Mouse (Mus musculus): ENCODE results near the gene Epha1. TPM values are rescaled to one million over a fixed set of nuclear protein-coding genes. Genes with fewer than 3 reads are reported as not detected.
A peak's percentile ranks its signal among the peaks of the same experiment; 100 is the strongest.

Epha1 gene
- total RNA-seq, 1 experiment from 2014 or later: 1.2 TPM

- ATAC-seq (ENCODE audit: extremely low read depth, insufficient number of reproducible peaks, low FRiP score, poor library complexity, severe bottlenecking): no peak
Measured at GRCm38 (mm10) chr6:42376016-42376415, 2.9 kb upstream of the Epha1 start.

GRCm38 (mm10) chr6:42375131-42375530 lies 2.1 kb upstream of the Epha1 start:
- ATAC-seq (ENCODE audit: extremely low read depth, insufficient number of reproducible peaks, low FRiP score, poor library complexity, severe bottlenecking): no peak

GRCm38 (mm10) chr6:42374701-42375100 lies 1.6 kb upstream of the Epha1 start:
- no peak for ATAC-seq (ENCODE audit: extremely low read depth, insufficient number of reproducible peaks, low FRiP score, poor library complexity, severe bottlenecking)

DNA sequence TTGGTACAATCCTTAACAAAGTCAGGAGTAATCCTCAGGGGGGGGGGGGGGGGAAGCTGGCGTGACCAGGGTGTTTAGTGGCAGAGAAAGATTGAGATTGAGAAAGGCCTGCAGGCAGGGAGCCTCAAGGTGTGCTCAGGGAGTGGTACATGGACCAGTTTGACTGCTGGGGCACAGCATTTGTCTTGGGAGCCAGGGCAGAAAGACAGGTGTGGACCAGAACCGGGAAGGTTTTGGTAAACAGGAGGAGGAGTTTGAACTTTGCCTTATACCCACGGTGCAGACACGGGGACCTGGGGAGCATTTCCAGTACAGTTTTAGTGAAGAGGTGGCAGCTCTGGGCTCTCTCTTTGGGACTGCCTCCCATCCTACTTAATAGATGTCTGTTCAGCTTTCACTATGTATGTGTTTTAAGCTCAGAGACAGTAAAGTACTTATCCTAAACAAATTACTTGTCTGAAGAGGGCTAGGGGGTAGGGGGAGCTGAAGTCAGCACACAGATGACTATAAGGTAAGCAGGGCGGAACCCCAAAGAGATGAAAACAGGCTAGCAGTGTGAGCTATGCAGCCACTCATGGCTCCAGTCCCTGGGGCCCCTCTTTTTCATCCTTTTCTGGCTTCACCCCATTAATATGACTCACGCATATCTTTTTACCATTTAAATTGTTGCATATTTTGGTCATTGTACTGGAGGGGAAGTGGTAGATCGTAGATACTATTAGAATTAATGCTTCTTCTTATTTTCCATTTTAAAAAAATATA lies 782 bp upstream of the Epha1 start:
- no peak for ATAC-seq (ENCODE audit: extremely low read depth, insufficient number of reproducible peaks, low FRiP score, poor library complexity, severe bottlenecking)

GRCm38 (mm10) chr6:42372421-42372815 lies 650 bp downstream of the Epha1 start:
- ATAC-seq (ENCODE audit: extremely low read depth, insufficient number of reproducible peaks, low FRiP score, poor library complexity, severe bottlenecking): no peak

GRCm38 (mm10) chr6:42372001-42372400 lies 1.1 kb downstream of the Epha1 start:
- 0 out of 2 replicates have a peak, but pooled peaks have one; percentile 5 for ATAC-seq (ENCODE audit: extremely low read depth, insufficient number of reproducible peaks, low FRiP score, poor library complexity, severe bottlenecking)

DNA sequence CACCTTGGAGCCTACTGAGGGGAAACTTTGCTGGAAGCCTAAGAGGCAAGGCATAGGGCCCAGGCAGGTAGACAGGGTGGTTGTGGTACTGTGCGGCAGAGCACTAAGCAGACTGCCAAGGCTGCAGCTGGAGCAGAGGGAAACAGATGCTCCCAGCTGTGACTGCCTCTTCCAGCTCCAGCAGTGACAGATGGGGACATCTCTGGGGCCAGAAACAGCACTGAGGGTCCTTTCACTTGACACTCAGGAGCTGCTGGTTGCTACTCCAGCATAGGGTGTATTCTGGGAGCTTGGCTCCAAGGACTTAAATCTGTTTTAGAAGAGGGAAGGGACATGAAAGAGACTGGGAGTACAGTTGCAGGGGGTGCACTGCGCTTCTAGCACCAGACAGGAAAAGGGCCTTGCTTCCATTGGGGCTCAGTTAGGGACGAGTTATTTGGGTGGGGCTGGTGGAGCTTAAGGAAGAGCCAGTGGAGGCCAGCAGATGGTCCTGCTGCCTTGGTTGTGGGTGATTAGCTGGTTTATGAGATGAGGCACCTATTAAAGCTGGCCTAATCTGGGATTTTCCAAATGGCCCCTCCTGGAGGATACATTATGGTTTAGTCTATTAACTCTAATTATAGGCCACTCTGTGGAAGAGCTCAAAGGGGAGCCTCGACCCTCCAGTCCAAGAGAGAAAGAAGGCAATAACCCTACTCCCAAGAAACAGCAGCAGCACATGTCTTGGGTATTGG lies 2.3 kb downstream of the Epha1 start:
- no peak for ATAC-seq (ENCODE audit: extremely low read depth, insufficient number of reproducible peaks, low FRiP score, poor library complexity, severe bottlenecking)

- ATAC-seq (ENCODE audit: extremely low read depth, insufficient number of reproducible peaks, low FRiP score, poor library complexity, severe bottlenecking): no peak
Measured at GRCm38 (mm10) chr6:42369870-42370269, 3.2 kb downstream of the Epha1 start.

DNA sequence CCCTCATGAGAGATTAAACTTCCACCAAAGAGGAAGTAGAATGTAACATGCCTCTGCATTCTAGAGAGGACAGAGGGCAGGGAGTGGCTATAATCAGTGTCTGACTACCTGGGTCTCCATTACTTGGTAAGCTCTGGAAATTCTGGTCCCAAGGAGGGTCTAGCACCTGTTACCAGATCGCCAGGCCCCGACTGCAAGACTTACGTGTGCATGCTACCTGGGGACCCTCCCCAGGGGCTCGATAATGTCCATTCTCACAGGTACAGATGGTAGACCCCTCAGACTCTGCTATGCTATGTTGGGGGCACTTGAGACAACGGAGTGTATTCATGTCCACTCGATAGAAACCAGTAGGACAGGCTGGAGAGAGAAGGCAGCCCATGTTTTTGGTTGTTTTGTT lies 7.9 kb downstream of the Epha1 start:
- no peak for ATAC-seq (ENCODE audit: extremely low read depth, insufficient number of reproducible peaks, low FRiP score, poor library complexity, severe bottlenecking)

GRCm38 (mm10) chr6:42364607-42365006 lies 8.5 kb downstream of the Epha1 start:
- no peak for ATAC-seq (ENCODE audit: extremely low read depth, insufficient number of reproducible peaks, low FRiP score, poor library complexity, severe bottlenecking)

GRCm38 (mm10) chr6:42364066-42364465 lies 9.0 kb downstream of the Epha1 start:
- no peak for ATAC-seq (ENCODE audit: extremely low read depth, insufficient number of reproducible peaks, low FRiP score, poor library complexity, severe bottlenecking)

GRCm38 (mm10) chr6:42362974-42363373 lies 10.1 kb downstream of the Epha1 start:
- no peak for ATAC-seq (ENCODE audit: extremely low read depth, insufficient number of reproducible peaks, low FRiP score, poor library complexity, severe bottlenecking)

DNA sequence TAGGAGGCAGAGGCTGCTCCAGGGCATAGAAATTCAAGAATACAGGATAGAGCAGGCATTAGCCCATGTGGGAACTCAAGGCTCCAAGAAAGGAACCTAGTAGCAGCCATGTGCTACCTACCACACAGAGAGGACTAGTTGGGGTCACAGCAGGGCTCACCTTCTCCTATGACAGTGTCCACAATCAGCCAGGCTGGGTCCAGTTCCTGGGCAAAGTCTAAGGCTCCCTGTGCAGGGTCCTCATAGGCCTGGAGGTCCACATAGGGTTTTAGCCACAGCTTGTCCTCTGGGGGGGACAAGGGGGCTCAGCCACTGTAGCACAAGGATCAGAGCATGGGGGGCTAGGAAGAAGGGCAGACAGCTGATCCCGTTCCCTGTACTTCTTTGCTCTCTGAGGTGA lies 10.6 kb downstream of the Epha1 start:
- no peak for ATAC-seq (ENCODE audit: extremely low read depth, insufficient number of reproducible peaks, low FRiP score, poor library complexity, severe bottlenecking)

- ATAC-seq (ENCODE audit: extremely low read depth, insufficient number of reproducible peaks, low FRiP score, poor library complexity, severe bottlenecking): no peak
Measured at GRCm38 (mm10) chr6:42362074-42362473, 11.0 kb downstream of the Epha1 start.

GRCm38 (mm10) chr6:42361041-42361895 lies 11.8 kb downstream of the Epha1 start:
- no peak for ATAC-seq (ENCODE audit: extremely low read depth, insufficient number of reproducible peaks, low FRiP score, poor library complexity, severe bottlenecking)

DNA sequence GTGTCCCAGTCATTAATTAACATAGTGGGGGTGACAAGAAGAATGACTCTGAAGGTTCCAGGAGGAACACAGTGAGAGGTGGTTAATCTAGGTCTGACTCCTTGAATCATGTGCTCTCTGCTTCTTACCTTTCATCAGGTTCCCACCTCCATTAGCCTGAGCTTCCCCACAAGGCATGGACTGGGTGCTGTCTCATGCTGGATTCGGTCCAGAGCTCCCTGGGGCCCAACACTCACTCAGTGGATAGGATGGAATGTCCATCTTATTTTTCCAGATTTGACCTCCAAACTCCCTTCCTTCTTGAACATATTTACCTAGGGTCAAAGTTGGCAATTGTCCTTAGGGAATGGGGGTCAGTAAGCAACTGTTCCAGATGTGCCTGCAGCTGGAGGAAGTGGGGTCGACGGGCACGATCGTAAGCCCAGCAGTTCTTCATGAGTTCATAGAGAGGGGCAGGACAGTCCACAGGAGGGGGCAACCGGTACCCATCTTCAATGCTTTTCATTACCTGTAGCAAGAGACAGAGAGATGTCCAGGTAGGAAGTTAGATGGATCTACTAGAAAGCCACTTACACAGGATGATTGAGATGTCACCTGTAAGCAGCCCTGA lies 12.7 kb downstream of the Epha1 start:
- ATAC-seq (ENCODE audit: extremely low read depth, insufficient number of reproducible peaks, low FRiP score, poor library complexity, severe bottlenecking): no peak

DNA sequence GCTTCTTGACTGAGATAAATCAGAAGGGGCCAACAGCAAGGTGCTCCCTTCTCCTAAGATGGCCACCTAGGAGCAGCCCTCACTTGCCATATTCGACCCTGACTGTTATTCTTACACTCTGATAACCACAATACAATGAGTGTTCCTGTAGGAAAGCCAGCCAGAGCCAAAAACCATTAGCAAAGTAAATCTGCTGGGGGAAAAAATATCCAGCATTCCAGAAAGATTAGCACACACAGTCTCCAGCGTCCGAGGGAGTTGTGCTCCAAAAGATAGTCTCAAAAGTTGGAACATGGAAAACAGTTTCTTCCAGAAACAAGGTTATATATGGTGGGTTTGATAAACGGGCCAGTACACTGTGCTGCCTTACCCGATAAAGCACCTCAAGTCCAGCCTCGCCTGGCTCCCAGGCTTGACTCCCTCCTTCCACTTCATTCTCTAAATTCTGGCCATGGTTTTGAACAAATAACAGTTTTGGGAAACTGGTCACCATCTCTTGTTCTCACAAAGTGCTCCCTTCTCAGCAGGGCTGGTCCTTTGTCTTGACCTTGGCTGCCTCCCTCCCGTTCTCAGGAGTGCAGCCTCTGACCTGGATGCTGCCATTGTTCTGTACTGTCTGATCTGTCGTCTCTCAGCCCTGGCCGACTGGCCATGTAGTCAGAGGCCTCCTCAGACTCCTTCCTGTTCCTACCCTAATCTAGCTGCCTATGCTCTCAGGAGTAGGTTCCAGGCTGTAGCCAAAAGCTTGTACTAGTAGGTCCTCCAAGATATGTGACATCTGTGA lies 13.5 kb downstream of the Epha1 start:
- no peak for ATAC-seq (ENCODE audit: extremely low read depth, insufficient number of reproducible peaks, low FRiP score, poor library complexity, severe bottlenecking)

DNA sequence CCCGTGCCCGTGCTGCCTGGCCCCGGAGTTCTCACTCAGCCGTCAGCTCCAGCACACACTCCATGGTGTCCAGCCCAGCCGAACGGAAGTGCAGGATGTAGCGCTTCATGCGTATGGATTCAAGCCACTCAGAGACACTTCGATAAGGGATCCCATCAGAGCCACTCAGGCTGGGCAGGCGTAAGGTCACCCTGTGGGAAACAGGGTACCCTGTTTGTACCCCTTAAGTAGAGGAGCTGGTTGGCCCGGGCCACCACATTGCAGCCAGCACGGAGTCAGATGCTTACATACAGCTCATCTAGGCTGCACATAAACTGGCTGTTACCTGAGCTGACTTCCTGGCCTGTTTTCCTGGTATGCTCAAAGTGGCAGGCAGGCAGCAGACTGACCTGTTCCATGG lies 14.2 kb downstream of the Epha1 start:
- no peak for ATAC-seq (ENCODE audit: extremely low read depth, insufficient number of reproducible peaks, low FRiP score, poor library complexity, severe bottlenecking)

Data from neutrophil, adult 5-6 weeks (primary cell).